Mouse (Mus musculus) stomach, embryonic 14.5 days (tissue): ENCODE results near the gene Grin1. TPM values are rescaled to one million over a fixed set of nuclear protein-coding genes. Genes with fewer than 3 reads are reported as not detected.
A peak's percentile ranks its signal among the peaks of the same experiment; 100 is the strongest.

ENCODE experiments used
- ATAC-seq: fragments of 200-750 bp; cut with Nextera tagmentation; 2 replicates; pipeline ENCODE4 v1.8.0; 2017; ENCODE audit warnings: low read depth, moderate TSS enrichment; ENCODE audit not compliant: insufficient number of reproducible peaks, insufficient read depth, low FRiP score
- H3K27ac ChIP-seq: fragments of 300-500 bp; sonication (generic); 2 replicates; pipeline ENCODE4 v1.5.1; 2014; ENCODE audit warnings: mild to moderate bottlenecking, low read length, moderate library complexity, mixed read lengths
- H3K27me3 ChIP-seq: fragments of 300-500 bp; sonication (generic); 2 replicates; pipeline ENCODE4 v1.6.1; 2014; ENCODE audit warnings: low read length, control low read depth, mixed read lengths; ENCODE audit not compliant: control insufficient read depth, insufficient read depth
- H3K36me3 ChIP-seq: fragments of 300-500 bp; sonication (generic); 2 replicates; pipeline ENCODE4 v1.6.1; 2014; ENCODE audit warnings: mild to moderate bottlenecking, control low read depth, low read length, moderate library complexity, mixed read lengths; ENCODE audit not compliant: control insufficient read depth, insufficient read depth
- H3K4me1 ChIP-seq: fragments of 300-500 bp; sonication (generic); 2 replicates; pipeline ENCODE4 v1.6.1; 2014; ENCODE audit warnings: low read length, control low read depth, mixed read lengths; ENCODE audit not compliant: control insufficient read depth, insufficient read depth
- H3K4me2 ChIP-seq: fragments of 300-500 bp; sonication (generic); replicated peaks from 2 replicates; pipeline ENCODE4 v1.6.1; 2014; ENCODE audit warnings: low read depth, low read length, control low read depth
- H3K4me3 ChIP-seq: fragments of 300-500 bp; sonication (generic); 2 replicates; pipeline ENCODE4 v1.5.1; 2014; ENCODE audit warnings: low read depth, low read length, control low read depth
- H3K9ac ChIP-seq: fragments of 300-500 bp; sonication (generic); replicated peaks from 2 replicates; pipeline ENCODE4 v1.6.1; 2014; ENCODE audit warnings: low read depth, mild to moderate bottlenecking, control low read depth, low read length, moderate library complexity, mixed read lengths
- H3K9me3 ChIP-seq: fragments of 300-500 bp; sonication (generic); 2 replicates; pipeline ENCODE4 v1.6.1; 2016; ENCODE audit warnings: low read depth, low read length, control low read depth; ENCODE audit not compliant: control insufficient read depth
- WGBS: fragments of 180-500 bp; shearing (Covaris S2); extraction: QIAGEN DNeasy Blood & Tissue Kit; methylation state at CpG from one replicate; pipeline ENCODE4 v1.1.7; 2014; 5-methylcytosine and 5-hydroxymethylcytosine counted together
- polyA plus RNA-seq: library from polyadenylated mRNA; unstranded; fragments of >200 nt; fragmentation: Nextera tagmentation; extraction: Ambion mirVana; gene quantifications from 2 replicates; pipeline ENCODE4 v1.2.1, GENCODE M21; 2014

Grin1 gene
- polyA plus RNA-seq, 1 experiment from 2014 or later: 1.8 TPM

DNA sequence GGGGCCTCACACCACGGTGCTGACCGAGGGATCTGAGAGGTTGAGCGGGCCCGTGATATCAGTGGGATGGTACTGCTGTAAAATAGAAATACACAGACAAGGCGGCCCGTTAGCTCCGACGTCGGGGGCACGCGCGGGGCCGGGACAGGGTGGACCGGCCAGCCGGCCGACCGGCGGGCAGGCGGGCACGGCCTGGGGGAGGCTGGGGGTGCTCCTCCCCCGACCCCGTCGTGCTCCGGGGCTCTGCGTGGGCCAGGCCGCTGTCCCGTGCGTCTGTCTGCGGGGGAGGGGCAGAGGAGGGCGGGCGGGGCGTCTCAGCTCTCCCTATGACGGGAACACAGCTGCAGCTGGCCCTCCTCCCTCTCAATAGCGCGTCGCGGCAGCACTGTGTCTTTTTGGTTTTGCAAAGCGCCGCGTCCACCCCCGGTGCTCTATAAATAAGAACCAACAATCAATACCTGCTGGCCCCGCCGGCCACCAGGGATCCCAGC is 26.9 kb downstream of the Grin1 start:
- ATAC-seq: 0 out of 2 replicates have a peak, but pooled peaks have one; percentile 14

DNA sequence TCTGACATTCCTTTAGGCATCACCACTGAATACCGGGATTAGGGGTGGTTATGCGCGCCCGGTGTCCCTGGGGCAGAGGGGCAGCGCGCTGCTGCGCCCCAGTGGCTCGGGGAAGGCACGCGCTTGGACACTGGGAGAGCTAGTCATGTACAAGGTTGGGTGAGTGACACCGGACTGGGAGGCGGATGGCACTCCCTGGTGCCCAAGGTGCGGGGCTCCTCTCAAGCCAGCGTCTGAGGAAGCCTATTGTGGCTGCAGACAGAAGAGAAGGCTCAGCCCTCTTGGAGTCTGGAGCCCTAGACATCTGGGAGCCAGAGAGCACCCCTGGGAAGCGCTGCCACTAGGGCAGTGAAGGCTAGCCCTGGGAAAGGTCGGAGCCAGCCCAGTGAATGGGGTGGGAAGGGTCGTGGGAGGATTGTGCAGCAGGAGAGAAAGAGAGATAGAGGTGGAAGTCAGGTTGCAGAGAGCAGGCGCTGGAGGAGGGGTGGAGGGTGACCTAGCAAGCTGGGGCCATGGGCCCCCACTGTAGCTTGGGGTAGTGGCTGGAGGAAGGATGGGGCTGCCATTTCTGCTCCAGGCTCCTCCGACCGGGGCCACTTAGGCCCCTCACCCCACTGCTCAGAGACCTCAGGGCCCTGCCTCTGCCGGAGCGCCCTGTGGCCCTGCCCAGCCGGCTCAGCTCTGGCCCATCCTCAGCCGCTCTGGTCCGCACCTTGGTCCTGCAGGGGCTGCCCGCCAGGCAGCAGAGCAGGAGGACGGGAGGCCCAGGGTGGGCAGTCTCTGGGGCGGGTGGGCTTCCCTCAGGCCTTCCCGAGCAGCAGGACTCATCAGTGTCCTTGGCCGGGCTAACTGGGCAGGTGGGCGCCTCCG is 27.6 kb downstream of the Grin1 start:
- Histone ChIP-seq H3K27me3 (peaks cover 44% of the 10 kb centered on the region), H3K36me3 (no peaks in the 10 kb centered on the region), H3K27ac (no peak overlapping the region), H3K9me3 (no peaks in the 10 kb centered on the region), H3K4me3 (peak overlapping the region; percentile 28; the same call in 1 of the 2 replicates), H3K4me1 (peaks cover 10% of the 10 kb centered on the region), H3K9ac (0 out of 2 replicates have a peak overlapping the region, but pooled peaks have one; percentile 10), H3K4me2 (peak overlapping the region; percentile 46)
- no peak for ATAC-seq
- WGBS: 8% methylated on average over 32 of the region's 32 CpGs

More for the DNA sequence above, 26.9 kb downstream of the Grin1 start:
- Histone ChIP-seq H3K4me3 (peak overlapping the region; percentile 28), H3K4me1 (peaks cover 7% of the 10 kb centered on the region), H3K9ac (0 out of 2 replicates have a peak overlapping the region, but pooled peaks have one; percentile 10), H3K4me2 (peak overlapping the region; percentile 46), H3K36me3 (no peaks in the 10 kb centered on the region), H3K27me3 (peaks cover 44% of the 10 kb centered on the region), H3K9me3 (no peaks in the 10 kb centered on the region), H3K27ac (no peak overlapping the region)
- WGBS: 4% methylated on average over 31 of the region's 43 CpGs

DNA sequence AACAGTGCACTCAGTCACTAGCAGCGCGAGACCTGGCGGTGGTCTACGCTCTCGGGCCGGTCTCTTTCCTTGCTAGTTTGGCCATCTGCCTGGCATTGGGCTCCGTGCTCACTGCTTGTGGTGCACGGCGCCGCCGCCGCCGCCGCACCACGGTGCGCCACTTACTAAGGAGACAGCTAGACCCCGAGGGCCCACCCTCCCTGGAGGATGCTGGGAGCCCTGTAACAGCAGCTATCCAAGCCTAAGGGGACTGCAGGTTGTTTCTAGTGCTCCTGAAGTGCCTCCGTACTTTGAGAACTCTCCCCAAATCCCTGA is 28.2 kb downstream of the Grin1 start:
- no peak for ATAC-seq
- Histone ChIP-seq H3K9me3 (no peaks in the 10 kb centered on the region), H3K4me1 (peaks cover 15% of the 10 kb centered on the region), H3K4me2 (peak overlapping the region; percentile 26), H3K27ac (no peak overlapping the region), H3K9ac (no peak overlapping the region), H3K4me3 (peak overlapping the region; percentile 5), H3K36me3 (peaks cover 1% of the 10 kb centered on the region; the same call in 1 of the 2 replicates), H3K27me3 (peaks cover 44% of the 10 kb centered on the region)
- WGBS: 1% methylated on average over 18 of the region's 18 CpGs

DNA sequence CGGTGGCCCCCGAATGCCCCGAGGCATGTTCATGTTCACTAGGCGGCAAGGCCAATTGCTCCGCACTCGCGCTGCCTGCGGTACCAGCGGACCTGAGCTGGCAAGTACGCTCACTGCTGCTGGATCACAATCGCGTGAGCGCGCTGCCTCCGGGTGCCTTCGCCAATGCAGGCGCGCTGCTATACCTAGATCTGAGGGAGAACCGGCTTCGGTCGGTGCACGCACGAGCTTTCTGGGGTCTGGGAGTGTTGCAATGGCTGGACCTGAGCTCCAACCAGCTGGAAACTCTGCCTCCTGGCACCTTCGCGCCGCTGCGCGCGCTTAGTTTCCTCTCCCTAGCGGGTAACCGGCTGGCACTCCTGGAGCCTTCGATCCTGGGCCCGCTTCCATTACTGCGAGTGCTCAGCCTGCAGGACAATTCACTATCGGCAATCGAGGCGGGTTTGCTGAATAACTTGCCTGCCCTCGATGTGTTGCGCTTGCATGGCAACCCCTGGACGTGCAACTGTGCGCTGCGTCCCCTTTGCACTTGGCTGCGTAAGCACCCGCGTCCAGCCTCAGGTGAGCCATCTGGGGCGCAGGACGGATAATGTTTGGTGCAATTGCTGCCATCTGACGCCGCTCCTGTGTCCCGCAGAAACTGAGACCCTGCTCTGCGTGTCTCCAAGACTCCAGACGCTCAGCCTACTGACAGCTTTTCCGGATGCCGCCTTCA is 28.7 kb downstream of the Grin1 start:
- Histone ChIP-seq H3K36me3 (peaks cover 6% of the 10 kb centered on the region), H3K4me1 (peaks cover 18% of the 10 kb centered on the region), H3K27me3 (peaks cover 44% of the 10 kb centered on the region), H3K9ac (no peak overlapping the region), H3K9me3 (no peaks in the 10 kb centered on the region), H3K27ac (no peak overlapping the region), H3K4me3 (peak overlapping the region; percentile 5), H3K4me2 (peak overlapping the region; percentile 26)
- 1% methylated on average over 54 of the region's 54 CpGs for WGBS
- no peak for ATAC-seq

DNA sequence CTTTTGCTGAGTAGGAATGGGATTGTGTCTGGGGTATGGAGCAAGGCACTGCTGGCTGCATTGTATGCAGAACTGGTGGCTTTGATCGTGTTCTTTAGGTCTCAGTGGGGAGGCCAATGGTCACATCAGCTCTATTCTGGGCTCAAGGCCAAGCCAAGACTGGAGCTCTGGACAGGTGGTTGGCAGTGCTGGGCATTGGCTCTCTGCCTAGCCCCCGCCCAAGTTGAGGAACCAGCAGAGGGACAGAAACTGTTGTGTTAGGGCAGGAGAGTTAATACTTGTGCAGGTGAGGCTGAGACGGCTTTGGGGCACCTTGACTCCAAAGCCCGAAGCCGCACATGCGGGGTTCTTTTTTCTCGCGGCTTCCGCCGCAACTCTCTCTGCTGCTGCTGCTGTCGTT is 29.3 kb downstream of the Grin1 start, which contains the start of gene Lrrc26:
Gene Lrrc26 (plus strand): TSS at position 265 of the 400 bp plus-strand sequence.
- Histone ChIP-seq H3K4me2 (peak within 1 kb of the TSS; percentile 26), H3K27me3 (peaks cover 44% of the 10 kb centered on the region), H3K9ac (no peak within 1 kb of the TSS), H3K4me1 (peaks cover 18% of the 10 kb centered on the region), H3K36me3 (peaks cover 12% of the 10 kb centered on the region), H3K4me3 (peak within 1 kb of the TSS; percentile 5), H3K27ac (no peak within 1 kb of the TSS), H3K9me3 (no peaks in the 10 kb centered on the region)
- no peak for ATAC-seq
- 14% methylated on average over 11 of the region's 11 CpGs for WGBS

DNA sequence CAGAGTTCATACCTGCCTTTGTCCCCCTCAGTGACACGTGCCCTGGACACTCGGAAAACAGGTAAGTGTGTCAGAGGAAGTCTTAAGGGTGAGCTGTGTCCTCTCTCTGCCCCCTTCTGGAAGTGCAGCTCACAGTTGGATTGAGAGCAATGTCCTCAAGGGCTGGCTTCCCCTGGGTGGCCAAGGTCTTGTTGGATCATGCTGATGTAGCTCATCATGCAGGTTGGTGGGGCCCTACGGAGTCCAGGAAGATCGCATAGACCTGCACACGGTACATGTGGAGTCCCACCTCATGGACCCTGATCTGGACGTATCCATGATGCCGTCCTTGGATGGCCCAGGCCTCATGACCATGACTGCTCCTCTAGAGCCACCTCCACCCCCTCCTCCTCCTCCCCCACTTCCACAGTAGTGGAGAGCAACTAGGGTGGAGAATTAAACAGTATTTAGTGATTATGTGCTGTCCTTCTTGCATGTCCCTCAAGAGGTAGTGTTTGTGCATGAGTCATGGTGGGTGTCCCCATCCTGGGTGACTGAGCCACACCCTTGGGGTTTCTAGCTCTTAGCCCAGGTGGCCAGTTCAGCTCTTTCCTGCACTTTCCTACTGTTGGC is 30.1 kb downstream of the Grin1 start:
- Histone ChIP-seq H3K4me2 (no peak overlapping the region), H3K27ac (no peak overlapping the region), H3K9ac (no peak overlapping the region), H3K9me3 (no peaks in the 10 kb centered on the region), H3K27me3 (peaks cover 44% of the 10 kb centered on the region), H3K36me3 (peaks cover 21% of the 10 kb centered on the region), H3K4me3 (no peak overlapping the region), H3K4me1 (peaks cover 18% of the 10 kb centered on the region)
- ATAC-seq: no peak
- 76% methylated on average over 7 of the region's 7 CpGs for WGBS

DNA sequence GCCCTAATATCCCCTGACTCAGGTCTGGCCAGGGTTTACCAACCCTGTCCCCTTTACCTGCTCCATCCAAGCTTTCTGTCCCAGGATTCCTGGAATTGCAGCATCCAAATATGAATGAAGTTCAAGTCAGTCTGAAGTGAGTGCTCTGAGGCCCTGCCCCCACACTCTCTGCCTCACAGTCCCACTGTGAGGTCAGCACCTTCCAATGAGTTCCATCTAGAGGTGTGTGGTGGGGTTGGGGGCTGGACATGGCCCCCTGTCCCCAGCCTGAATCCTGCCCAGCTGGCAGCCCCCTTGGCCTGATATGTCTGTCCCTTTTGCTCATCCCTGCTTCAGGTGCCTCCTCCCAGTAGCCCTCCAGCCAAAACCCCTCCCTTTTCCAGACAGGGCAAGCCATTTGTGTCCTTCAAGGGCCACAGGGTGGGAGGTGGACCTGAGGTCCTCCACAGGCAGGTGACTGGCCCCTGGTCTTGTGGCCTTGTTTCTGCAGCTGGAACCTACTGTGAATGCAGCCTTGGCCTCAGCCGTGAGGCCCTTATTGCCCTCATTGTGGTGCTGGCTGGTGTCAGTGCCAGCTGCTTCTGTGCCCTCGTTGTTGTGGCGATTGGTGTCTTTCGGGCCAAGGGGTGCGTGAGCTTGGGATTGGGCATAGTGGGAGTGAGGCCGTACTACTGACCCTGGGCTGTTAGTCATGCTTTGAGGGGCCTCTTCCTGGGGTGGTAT is 30.9 kb downstream of the Grin1 start, which contains the start of gene Tmem210:
Gene Tmem210 (plus strand): TSS at position 219 of the 723 bp plus-strand sequence.
- no peak within 1 kb of the TSS for H3K4me3 ChIP-seq
- no peak within 1 kb of the TSS for H3K4me2 ChIP-seq
- H3K4me1 ChIP-seq: peaks cover 18% of the 10 kb centered on the region
- peaks cover 44% of the 10 kb centered on the region for H3K27me3 ChIP-seq
- ATAC-seq: no peak
- H3K27ac ChIP-seq: peak within 1 kb of the TSS; percentile 88; the same call in 1 of the 2 replicates
- WGBS: 83% methylated on average over 6 of the region's 6 CpGs
- H3K9me3 ChIP-seq: no peaks in the 10 kb centered on the region
- peaks cover 28% of the 10 kb centered on the region for H3K36me3 ChIP-seq
- H3K9ac ChIP-seq: no peak within 1 kb of the TSS
